Mouse (Mus musculus) right cerebral cortex, adult 18-20 months (tissue): ENCODE measurements around the gene Plod1.
A peak's percentile ranks its signal among the peaks of the same experiment; 100 is the strongest.
"Not testable (repeated sequence)": the region's sequence is repeated elsewhere in the genome, so short reads cannot be mapped to it uniquely, and the experiment has no call there.

ENCODE experiments used
- DNase-seq: peaks from one replicate; pipeline ENCODE4 v3.0.0; 2022; ENCODE audit warnings: mixed read lengths

Gene Plod1

DNA sequence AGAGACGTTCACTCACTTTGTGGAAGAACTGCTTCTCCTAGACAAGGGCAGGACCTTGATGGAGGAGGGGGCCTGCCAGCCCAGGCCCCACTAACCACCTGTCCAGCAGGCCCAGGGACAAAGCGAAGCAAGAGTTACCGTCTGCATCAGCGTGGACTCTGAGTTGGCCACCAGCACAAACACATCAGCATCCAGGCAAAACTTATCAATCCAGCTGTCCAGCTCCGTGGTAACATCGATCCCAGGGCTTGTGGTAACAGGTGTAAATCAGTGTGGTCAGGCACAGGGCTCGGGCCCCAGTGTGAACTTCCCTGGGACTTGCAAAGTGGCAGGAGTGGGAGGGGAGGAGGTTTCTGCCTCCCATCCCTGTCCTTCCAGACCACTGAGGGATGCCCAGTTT is 49.3 kb downstream of the Plod1 start:
- DNase-seq, result no peak

DNA sequence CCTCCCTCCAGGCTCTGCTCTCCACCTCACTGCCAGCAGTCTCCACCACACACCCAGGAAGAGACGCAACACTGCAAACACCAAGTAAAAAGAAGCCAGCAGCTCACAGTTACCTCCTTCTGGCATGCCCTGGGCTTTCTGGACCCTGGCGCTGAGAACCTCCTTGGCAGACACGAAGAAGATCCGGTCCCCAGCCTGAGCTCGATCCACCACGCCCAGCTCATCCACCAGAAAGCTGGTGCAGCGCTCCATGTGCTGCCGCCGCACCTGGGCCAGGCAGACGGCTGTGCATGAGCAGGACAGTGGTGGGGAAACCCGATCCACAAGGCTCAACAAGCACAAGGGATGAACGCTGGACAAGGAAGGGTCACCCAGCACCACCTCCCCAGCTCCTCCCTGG is 50.4 kb downstream of the Plod1 start:
- DNase-seq, result no peak

DNA sequence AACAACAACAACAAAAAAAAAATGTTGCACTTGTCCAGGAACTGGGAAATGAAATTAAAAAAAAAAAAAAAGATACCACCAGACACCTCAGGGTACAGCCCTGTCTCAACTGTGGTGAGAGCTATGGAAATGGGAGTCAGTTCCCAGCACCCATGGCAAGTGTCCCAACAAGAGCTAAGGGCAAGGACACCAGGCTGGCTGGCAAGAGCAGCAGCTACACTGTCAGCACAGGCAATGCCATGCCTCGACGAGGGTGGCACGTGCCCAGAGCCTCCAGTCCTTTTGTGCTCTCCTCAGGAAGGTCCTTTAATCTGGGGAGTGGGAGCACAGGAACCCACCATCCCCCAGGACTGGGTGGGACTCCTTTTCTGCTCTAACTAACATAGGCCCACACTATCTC is 52.4 kb downstream of the Plod1 start:
- no peak for DNase-seq

DNA sequence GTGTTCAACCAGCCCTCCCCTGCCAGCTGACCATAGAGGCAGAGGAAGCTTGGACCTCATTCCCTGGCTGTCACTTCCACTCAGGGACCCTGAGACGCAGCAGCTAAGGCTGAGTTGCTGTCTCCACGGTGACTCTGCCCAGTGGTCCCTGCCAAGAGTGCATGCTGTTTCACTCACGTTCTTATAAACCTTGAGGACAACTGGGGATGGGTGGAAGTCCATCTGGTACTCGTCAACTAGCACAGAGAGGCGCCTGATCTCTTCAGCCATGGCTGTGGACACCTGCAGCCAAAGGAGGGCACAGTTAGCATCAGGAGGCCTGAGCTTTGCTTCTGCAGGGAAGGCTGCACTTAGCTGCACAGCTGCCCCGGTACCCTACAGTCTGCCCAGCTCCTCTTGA is 53.5 kb downstream of the Plod1 start:
- no peak for DNase-seq

DNA sequence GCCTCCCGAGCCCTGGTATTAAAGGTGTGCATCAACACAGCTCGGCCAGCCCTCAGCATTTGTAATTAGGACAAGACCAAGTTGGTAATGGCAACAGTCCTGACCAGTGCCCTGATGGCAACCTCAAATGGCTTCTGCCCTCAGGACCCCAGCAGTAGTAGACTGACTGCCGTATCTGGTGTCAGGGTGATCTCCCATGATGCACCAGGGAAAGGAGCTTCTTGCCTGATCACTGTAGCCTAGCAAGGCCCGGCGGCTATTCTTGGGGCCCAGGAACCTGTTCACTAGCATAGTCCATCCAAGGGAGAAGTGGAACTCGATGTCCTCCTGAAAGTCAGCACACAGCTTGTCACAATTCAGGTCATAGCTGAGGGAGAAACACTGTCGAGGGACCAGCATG is 54.8 kb downstream of the Plod1 start:
- DNase-seq, result no peak

DNA sequence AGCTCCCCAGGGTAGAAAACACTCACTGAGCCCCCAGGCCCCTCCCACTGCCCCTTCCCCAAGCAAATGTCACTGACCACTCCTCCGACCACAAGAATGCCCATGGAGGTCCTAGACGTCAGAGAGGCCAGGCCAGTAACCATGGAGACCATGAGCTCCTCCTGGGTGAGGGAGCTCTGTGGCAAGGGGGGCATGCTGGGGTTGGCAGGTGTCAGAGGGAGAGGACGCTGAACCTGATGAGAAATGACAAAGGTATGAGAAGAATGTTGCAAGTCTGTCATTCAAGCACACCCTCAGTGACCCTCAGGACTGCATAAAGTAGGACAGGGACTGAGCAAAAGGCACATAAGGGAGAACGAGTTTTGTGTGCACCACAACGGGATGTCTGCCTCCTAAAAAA is 56.7 kb downstream of the Plod1 start:
- DNase-seq, result no peak

DNA sequence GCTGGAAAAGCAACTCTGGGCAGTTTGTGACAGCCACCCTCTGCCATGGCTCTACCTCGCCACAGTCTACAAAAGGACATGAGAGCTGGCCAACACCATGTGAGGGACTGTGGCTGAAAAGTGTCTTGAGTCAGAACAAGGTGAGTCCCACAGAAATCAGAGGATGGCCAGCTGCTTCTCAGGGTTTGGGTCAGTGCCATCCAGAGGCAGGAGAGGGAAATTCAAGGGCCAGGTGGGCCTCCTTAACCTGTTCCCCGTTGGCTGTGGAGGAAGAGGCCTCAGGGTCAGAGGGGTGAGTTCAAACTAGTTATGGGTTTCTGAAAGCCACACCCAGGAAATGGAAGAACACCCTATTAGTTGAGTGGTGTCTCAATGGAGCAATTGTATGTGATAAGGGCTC is 57.1 kb downstream of the Plod1 start:
- DNase-seq, result no peak

DNA sequence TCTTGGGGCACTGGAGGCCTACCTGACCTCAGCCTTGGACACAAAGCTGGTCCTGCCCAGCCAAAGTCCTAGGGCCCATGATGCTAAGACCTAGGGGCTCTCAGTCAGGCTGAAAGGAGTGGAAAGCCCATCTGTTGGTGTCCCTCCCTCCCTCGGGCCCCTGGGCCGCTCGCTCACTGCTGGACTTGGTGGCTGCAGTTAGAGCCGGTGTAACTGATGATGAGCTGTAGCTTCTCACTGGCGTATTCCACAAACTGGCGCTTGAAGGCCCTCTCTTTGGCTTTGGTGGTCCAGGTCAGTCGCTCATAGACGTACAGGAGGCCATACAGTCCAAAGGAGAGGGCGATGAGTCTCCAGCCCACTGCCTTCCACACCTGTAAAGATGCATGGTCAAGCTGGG is 58.0 kb downstream of the Plod1 start:
- no peak for DNase-seq

DNA sequence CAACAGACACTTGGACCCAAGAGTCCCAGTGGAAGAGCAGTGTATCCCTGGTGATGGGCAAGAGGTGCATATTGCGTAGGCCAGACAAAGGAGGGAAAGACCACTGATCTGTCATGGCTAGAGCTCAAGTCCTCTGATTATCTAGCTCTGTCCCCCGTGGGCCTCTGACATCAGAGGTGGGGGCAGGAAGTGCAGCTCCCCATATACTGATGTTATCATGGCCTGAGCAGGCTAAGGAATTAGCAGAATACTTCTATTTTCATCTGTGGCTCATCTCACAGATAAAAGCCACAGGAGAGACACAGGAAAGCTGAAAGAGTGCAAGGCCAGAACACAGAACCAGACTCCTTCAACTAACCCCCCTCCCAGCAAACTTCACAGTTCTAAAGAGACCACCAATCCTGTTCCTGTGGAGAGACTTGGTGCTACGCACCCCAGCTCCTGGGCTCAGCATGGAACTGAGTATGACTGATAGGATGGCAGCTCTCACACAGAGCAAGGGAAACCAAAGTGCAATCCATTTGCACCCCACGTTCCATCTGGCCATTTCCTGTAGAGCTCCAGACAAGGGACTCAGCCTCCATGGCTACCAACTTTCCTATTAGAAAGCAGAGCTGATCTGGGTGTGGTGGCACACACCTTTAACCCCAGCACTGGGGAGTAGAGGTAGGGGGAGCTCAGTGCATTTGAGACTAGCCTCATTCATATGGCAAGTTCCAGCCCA is 60.6 kb downstream of the Plod1 start:
- no peak for DNase-seq

DNA sequence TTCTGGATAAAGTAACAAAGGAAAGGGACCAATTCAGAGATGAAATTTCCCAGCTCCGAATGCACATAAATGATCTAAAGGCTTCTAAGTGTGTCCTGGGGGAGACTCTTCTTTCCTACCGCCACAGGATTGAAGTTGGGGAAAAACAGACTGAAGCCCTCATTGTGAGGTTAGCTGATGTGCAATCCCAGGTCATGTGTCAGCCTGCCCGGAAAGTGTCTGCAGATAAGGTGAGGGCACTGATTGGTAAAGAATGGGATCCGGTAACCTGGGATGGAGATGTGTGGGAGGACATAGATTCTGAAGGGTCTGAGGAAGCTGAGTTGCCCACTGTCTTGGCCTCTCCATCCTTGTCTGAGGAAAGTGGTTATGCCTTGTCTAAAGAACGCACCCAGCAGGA is 67.3 kb downstream of the Plod1 start:
- no peak for DNase-seq

DNA sequence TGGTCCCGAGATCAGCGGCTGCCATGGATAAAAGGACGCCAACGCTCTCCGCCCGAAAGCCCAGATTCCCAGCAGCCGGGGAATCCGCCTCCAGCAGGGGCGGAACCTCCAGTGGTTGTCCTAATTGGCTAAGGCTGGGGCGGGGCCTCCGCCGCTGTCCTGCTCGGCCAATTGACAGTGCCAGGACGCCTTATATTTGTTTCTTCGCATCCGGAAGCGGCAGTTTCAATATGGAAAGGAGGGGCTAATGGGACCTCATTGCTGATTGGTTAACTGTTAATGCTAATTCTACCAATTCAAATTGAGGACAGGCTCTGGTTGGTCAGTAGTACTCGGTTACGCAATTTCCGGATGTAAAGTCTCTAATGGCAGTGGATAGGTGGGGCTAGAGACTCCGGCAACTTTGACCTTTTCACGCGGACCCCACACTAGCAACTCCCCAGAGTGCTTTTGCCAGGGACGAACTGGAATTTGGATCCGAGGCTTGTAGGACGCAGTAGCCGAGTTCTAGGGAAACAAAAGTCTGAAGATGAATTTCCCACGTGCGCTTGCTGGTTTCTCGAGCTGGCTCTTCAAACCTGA is 68.0 kb downstream of the Plod1 start, which contains the start of the genes Miip and Fv1:
TSS of gene Miip (minus strand) at position 367 of the 582 bp plus-strand sequence.
TSS of gene Fv1 (plus strand) at position 530 of the 582 bp plus-strand sequence.
- peak; percentile 98 for DNase-seq

DNA sequence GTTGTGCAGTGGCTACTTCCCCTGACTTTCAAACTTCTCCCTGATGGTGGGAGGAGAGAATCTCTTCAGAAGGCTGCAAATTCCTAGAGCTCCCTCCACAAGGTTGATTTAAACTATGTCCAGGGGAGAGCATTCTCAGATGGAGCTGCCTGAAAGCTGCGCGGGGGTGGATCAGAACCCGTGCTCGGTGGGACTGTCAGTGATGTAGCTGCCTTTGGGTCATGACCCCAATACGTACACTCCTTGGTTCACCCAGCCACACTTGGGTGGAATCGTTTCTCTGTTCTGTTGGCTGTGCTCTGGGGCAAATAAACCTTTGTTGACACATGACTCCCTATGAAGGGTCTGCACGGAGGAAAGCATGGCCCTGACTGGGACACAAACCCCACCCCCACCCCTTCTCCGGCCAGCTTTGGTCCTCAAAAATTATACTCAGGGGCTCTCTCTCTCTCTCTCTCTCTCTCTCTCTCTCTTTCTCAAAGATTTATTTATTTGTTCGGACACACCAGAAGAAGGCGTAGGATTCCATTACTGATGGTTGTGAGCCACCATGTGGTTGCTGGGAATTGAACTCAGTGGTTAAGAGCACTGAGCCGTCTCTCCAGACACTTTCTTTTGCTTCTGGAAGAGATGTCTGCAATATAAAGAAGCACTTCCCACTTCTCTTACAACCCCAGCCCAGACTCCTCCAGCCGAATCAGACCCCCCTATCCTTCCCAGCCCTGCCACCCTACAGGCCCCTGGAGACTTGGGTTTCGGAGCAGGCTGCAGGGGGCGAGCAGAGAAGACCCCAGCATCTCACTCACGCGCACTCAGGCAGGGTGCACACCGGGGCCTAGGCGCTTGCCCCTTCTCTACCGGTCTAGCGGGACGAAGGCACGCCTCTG is 68.8 kb downstream of the Plod1 start:
- DNase-seq, result peak; percentile 20

DNA sequence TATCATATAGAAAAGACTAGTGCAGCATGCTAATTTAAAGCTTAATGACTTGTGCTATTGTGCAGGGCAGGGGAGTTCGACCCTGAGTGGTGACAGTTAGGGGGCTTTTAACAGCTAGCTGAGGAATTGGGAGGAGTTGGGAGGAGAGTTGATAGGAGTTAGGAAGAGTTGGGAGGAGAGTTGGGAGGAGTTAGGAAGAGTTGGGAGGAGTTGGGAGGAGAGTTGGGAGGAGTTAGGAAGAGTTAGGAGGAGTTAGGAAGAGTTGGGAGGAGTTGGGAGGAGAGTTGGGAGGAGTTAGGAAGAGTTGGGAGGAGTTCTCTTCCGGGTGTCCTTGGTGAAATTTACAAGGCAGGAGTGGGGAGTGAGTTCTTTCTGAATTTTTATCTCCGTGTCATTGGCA is 69.8 kb downstream of the Plod1 start:
- not testable (repeated sequence) for DNase-seq

DNA sequence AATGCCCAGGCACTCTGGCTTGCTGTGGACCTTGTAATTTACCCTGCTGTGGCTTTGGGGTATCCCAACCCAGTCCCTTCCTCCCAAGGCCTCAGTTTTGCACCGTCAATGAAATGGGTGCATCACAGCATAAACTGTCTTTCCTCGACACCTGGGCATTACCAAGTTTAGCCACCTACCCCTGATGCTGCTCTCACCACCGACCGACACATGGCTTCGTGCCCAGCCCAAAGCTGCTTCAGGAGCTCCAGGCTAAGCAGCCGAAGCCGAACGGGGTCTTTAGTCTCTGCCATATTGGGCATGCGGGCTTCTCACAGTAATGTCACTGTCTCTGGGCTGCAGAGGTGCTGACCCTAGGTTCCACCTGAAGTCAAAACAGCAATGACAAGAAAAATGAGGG is 70.5 kb downstream of the Plod1 start:
- no peak for DNase-seq

DNA sequence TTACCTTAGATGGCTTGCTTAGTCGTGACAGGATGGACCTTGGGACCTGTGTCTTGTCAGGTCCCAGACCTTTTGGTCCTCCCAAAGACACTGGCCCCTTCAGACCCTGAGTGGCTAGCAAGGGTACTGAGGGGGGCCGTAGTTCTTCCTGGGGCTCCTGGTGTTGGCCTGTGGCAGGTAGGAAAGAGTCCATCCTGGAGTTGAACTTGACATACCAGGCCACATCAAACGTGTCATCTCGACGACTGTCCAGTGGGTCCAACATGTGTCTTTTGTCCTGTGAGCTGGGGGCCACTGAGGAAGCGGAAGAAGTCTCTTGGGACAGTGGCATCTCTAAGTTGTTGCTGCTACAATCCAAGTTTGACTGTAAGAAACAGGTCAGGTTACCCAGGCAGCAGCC is 70.9 kb downstream of the Plod1 start:
- DNase-seq, result no peak

DNA sequence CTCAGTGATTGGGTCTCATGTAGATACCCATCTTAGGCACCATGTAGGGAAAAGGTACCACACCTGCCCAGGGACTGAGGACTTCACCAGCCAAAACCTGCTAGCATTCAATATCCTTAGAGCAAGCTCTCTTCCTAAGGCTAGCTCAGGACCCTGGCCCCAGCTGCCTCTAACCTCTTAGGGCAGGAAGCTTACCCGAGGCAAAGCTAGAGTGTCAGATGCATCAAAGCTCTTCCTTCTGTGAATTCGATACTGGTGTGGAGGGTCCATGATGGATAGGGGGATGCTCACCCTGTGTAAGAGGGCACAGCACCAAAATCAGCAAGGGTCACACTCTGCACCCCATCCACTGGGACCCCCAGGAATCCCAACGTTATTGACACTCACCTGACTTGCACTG is 74.5 kb downstream of the Plod1 start:
- no peak for DNase-seq
